Mouse (Mus musculus) megakaryocyte, embryonic 14.5 days (primary cell): ENCODE measurements at regions not wholly inside any gene's neighbourhood (a gene's known extent, or its start where the extent isn't known, plus 50 kb on each side); places are given as distances from the start of the nearest gene placed in this dataset.

Experiments
- FLI1 ChIP-seq: IDR thresholded peaks from 2 replicates; pipeline ENCODE4 v1.6.1; 2012; ENCODE audit warnings: low read length, inconsistent platforms, mixed read lengths
- GATA1 ChIP-seq: IDR thresholded peaks from 3 replicates; pipeline ENCODE4 v1.6.1; 2012; ENCODE audit warnings: mixed read lengths, low read length, inconsistent platforms, borderline replicate concordance

DNA sequence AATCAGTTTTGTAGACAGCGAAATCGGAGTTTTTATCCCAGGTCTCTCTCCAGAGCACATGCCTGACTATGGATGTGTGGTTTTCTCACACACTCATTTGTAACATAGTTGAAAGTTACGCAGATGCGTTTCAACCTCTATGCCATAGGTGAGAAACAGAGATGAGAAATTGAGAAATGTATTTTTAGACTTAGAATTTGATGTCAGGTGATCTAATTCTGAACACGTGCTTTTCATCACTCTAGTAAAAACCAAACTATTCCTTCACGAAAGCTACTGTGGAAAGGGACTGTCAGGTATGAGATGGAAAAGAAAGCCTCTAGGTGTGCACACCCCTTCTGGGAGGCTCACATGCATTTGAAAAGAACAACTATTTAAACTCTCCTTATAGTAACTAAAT is 96.8 kb upstream of the Fndc3a start:
- TF ChIP-seq GATA1 (no peak), FLI1 (no peak)
